Mouse (Mus musculus) stomach, postnatal 0 days (tissue): ENCODE data around the gene Gm10490.
"Not testable (repeated sequence)": the region's sequence is repeated elsewhere in the genome, so short reads cannot be mapped to it uniquely, and the experiment has no call there.

Experiments used
- CTCF ChIP-seq: IDR thresholded peaks from 2 replicates; pipeline ENCODE4 v1.5.1; 2016; ENCODE audit warnings: antibody characterized with exemption, low read depth, mild to moderate bottlenecking, moderate library complexity
- EP300 ChIP-seq: optimal IDR thresholded peaks from 2 replicates; pipeline ENCODE3; 2016; ENCODE audit warnings: antibody characterized with exemption

DNA sequence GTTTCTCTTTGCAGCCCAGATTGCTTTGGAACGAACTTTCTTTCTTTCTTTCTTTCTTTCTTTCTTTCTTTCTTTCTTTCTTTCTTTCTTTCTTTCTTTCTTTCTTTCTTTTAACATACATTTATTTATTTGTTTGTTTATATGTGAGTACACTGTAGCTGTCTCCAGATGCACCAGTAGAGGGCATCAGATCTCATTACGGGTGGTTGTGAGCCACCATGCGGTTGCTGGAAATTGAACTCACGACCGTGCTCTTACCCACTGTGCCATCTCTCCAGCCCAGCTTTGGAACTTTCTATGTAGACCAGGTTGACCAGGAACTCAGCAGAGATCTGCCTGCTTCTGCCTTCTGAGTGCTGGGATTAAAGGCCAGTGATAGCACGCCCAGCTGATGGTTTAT, 8.6 kb downstream of the Gm10490 start:
- TF ChIP-seq CTCF, EP300: not testable (repeated sequence)
